9 mouse cellular contexts compared by ENCODE assay signal in genomic region chr17:24473612-24474275, GRCm38 (mm10). TPM values are rescaled to one million over a fixed set of nuclear protein-coding genes. Genes with fewer than 3 reads are reported as not detected.
DNase-seq lines count a peak whose midpoint lies in the region; ATAC-seq and TF ChIP-seq lines count a peak whose summit lies in the region.
"Had no signal": no experiment of that assay in that cellular context is flagged by ENCODE, and none has a peak within 500 bp of the region (broad histone marks: within the 10 kb centered on the region; RNA-seq: fewer than 3 reads in every experiment).

TSS of gene Bricd5 (plus strand) at chr17:24473884.

- H3K4me2 ChIP-seq in lung, embryonic 14.5 days, result peak within 1 kb of the TSS; percentile 98; the same call in 1 of the 2 replicates
- H3K4me2 ChIP-seq in limb, embryonic 15.5 days, result no peak within 1 kb of the TSS
- H3K4me2 ChIP-seq in stomach, embryonic 16.5 days (ENCODE audit: low read depth, low read length), result peak within 1 kb of the TSS; percentile 99

- peak within 1 kb of the TSS; percentile 3 for H3K4me3 ChIP-seq in cerebellum, adult 2 months (replicated peaks; ENCODE audit: insufficient read depth, low read depth, low read length)
- no peak within 1 kb of the TSS for H3K4me3 ChIP-seq in lung, embryonic 14.5 days (ENCODE audit: low read depth, low read length)
- H3K4me3 ChIP-seq in limb, embryonic 15.5 days, result no peak within 1 kb of the TSS
- H3K4me3 ChIP-seq in stomach, embryonic 16.5 days (replicated peaks; ENCODE audit: low read length), result peak within 1 kb of the TSS; percentile 72; the same call in 1 of the 2 replicates

- H3K27ac ChIP-seq in cerebellum, adult 2 months (ENCODE audit: insufficient read depth, low read length), result peak within 1 kb of the TSS; percentile 8; the same call in 1 of the 2 replicates
- no peak within 1 kb of the TSS for H3K27ac ChIP-seq in lung, embryonic 14.5 days (ENCODE audit: low read depth)
- peak within 1 kb of the TSS; percentile 30; the same call in 1 of the 2 replicates for H3K27ac ChIP-seq in limb, embryonic 15.5 days
- H3K27ac ChIP-seq in stomach, embryonic 16.5 days (ENCODE audit: low read length), result peak within 1 kb of the TSS; percentile 83

- H3K36me3 ChIP-seq in lung, embryonic 14.5 days (ENCODE audit: insufficient read depth), result peaks cover 45% of the 10 kb centered on the region
- peaks cover 42% of the 10 kb centered on the region for H3K36me3 ChIP-seq in limb, embryonic 15.5 days
- H3K36me3 ChIP-seq in stomach, embryonic 16.5 days (ENCODE audit: control insufficient read depth, insufficient read depth, low read length), result peaks cover 15% of the 10 kb centered on the region; the same call in 1 of the 2 replicates

- no peak for TF ChIP-seq POLR2A in cerebellum, adult 2 months (IDR thresholded peaks at IDR 0.05; ENCODE audit: borderline replicate concordance, insufficient read depth, low read length)

- no peak for TF ChIP-seq CTCF in cerebellum, adult 2 months (IDR thresholded peaks at IDR 0.05; ENCODE audit: borderline replicate concordance, insufficient read depth, low read depth, low read length)
- TF ChIP-seq CTCF in lung, embryonic 14.5 days (IDR thresholded peaks at IDR 0.05; ENCODE audit: low read depth), result no peak

- H3K27me3 ChIP-seq in cerebellum, adult 2 months (ENCODE audit: control insufficient read depth, insufficient read depth, low read length), result no peaks in the 10 kb centered on the region
- no peaks in the 10 kb centered on the region for H3K27me3 ChIP-seq in lung, embryonic 14.5 days (ENCODE audit: insufficient read depth, low read length)
- H3K27me3 ChIP-seq in limb, embryonic 15.5 days, result no peaks in the 10 kb centered on the region
- no peaks in the 10 kb centered on the region for H3K27me3 ChIP-seq in stomach, embryonic 16.5 days (ENCODE audit: control insufficient read depth, insufficient read depth, low read length)

- H3K9ac ChIP-seq in lung, embryonic 14.5 days, result 0 out of 2 replicates have a peak within 1 kb of the TSS, but pooled peaks have one; percentile 15
- no peak within 1 kb of the TSS for H3K9ac ChIP-seq in limb, embryonic 15.5 days
- H3K9ac ChIP-seq in stomach, embryonic 16.5 days (ENCODE audit: low read length), result peak within 1 kb of the TSS; percentile 27; the same call in 1 of the 2 replicates

- no peak for ATAC-seq in lung, embryonic 14.5 days (ENCODE audit: insufficient read depth)
- no peak for ATAC-seq in limb, embryonic 15.5 days (ENCODE audit: insufficient number of reproducible peaks, low FRiP score, low TSS enrichment, low read depth)
- ATAC-seq in stomach, embryonic 16.5 days (ENCODE audit: insufficient read depth, low FRiP score), result no peak

- no peaks in the 10 kb centered on the region for H3K9me3 ChIP-seq in lung, embryonic 14.5 days (ENCODE audit: low read depth, low read length)
- no peaks in the 10 kb centered on the region for H3K9me3 ChIP-seq in limb, embryonic 15.5 days
- H3K9me3 ChIP-seq in stomach, embryonic 16.5 days (replicated peaks; ENCODE audit: control insufficient read depth, low read length), result no peaks in the 10 kb centered on the region

- WGBS in cerebellum, adult 2 months, result 67% methylated on average over 6 of the region's 6 CpGs
- 76% methylated on average over 6 of the region's 6 CpGs for WGBS in lung, embryonic 14.5 days
- 69% methylated on average over 6 of the region's 6 CpGs for WGBS in limb, embryonic 15.5 days
- WGBS in stomach, embryonic 16.5 days, result 79% methylated on average over 6 of the region's 6 CpGs

- H3K4me1 ChIP-seq in cerebellum, adult 2 months (ENCODE audit: control insufficient read depth, insufficient read depth, low read length), result peaks cover 24% of the 10 kb centered on the region
- peaks cover 11% of the 10 kb centered on the region for H3K4me1 ChIP-seq in lung, embryonic 14.5 days (ENCODE audit: insufficient read depth)
- peaks cover 48% of the 10 kb centered on the region for H3K4me1 ChIP-seq in limb, embryonic 15.5 days
- peaks cover 31% of the 10 kb centered on the region for H3K4me1 ChIP-seq in stomach, embryonic 16.5 days (ENCODE audit: control insufficient read depth, insufficient read depth, low read length)

- DNase-seq in cerebellum, adult 2 months, result no peak
- DNase-seq in cerebellum, postnatal 36 days, result no peak
- no peak for DNase-seq in lung, embryonic 14.5 days
- no peak for DNase-seq in lung, adult 18-20 months
- no peak for DNase-seq in adrenal gland, postnatal 10 days
- no peak for DNase-seq in kidney, postnatal 4 days
- DNase-seq: cerebellum, adult 9-10 months had no signal

RNA-seq across cellular contexts. Expression of gene Bricd5, which starts in this region (rescaled TPM):
- 2.3 TPM in 2 replicates for polyA plus RNA-seq in cerebellum, adult 2 months (2012; rRNA removed)
- polyA plus RNA-seq in lung, embryonic 14.5 days (2014; fragmentation: Nextera tagmentation; extraction: Ambion mirVana), result 0.37 TPM in 1 of 2 replicates, not detected in the other
- not detected in 2 replicates for polyA plus RNA-seq in limb, embryonic 15.5 days (2015; fragmentation: Nextera tagmentation; extraction: Ambion mirVana)
- polyA plus RNA-seq in stomach, embryonic 16.5 days (2015; fragmentation: Nextera tagmentation; extraction: Ambion mirVana), result 0.36 and 0.46 TPM in 2 replicates
- under 1 TPM; 0.36 to 0.51 TPM for total RNA-seq in adrenal gland, postnatal 10 days (2021)

Comparison
In these comparisons a context has a peak if more than half of its experiments do, and no peak if none do; other contexts are left out.
1. H3K4me3 ChIP-seq: peak in cerebellum, adult 2 months (single experiment) and stomach, embryonic 16.5 days (single experiment); none in lung, embryonic 14.5 days (single experiment) and limb, embryonic 15.5 days (single experiment).